Mouse (Mus musculus) spleen, embryonic (tissue): ENCODE data around the gene Gorasp2.

Experiments used
- CTCF ChIA-PET: fragments of 350-600 bp; sonication (Branson Sonifier 250); formaldehyde crosslinking; loops from one replicate; lab custom pipeline; 2022; lab: Charles Lee

Gene Gorasp2

DNA sequence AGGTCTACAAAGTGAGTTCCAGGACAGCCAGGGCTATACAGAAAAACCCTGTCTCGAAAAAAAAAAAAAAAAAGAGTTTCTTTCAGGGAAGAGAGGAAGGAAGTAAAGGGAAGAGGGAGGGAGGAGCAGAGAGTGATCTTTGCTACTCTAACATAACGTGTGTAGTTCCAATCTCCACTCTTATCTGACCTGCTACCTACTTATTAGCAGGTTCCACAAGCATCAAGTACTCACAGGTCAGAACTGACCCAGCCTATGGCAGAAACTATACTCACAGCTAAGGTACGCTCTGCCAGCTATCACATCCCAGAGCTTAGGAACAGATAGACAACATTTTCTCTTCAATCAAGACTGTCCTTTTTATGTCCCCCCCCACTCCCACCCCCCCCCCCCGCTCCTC lies 74.2 kb downstream of the Gorasp2 start:
- CTCF ChIA-PET, result interaction anchor here (0.6 kb wide), 1 partner anchor 872 kb away, joined by 6 read pairs; no protein-coding TSS in a partner anchor

DNA sequence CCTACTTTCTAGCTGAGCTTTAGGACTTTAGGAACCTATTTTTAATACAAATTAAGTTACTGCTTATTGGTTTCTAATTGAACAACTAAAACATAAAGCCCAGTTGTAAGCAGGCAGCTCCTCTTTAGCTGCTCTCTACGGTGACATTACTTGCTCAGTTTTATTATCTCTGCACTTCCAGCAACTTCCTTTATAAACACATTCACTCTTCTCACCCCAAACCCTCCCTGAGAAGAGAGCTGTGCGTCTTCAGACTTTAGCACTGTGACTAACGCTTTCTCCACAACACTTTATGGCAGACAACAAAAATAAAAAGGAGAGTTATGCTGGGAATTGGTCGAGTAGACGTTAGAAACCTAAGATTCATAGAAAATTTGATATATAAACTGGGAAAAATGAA lies 74.6 kb downstream of the Gorasp2 start:
- CTCF ChIA-PET, result interaction anchor here (0.6 kb wide), 1 partner anchor 872 kb away, joined by 6 read pairs; no protein-coding TSS in a partner anchor

DNA sequence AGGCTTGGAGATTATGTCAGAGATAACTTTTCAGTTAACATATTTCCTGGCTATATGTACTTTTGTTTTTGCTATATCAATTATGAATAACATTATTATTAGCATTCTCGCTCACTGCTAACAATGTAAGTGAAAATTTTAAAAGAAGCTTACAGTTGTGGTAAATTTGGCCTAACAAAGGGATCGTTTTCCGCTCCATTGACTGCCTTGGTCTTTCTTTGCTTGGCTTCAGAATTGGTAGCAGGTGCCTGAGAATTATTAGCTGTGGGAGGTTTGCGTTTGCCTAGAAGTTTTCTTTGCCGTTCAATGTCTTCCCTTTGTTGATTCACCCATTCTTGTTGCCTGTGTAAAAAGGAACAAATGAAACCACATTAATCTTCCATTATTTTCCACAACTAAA lies 80.5 kb downstream of the Gorasp2 start:
- CTCF ChIA-PET, result interaction anchor here (0.8 kb wide), 1 partner anchor 332 kb away, joined by 3 read pairs; no protein-coding TSS in a partner anchor

GRCm38 (mm10) chr2:70742588-70742987 lies 81.2 kb downstream of the Gorasp2 start:
- CTCF ChIA-PET, result interaction anchor here (0.8 kb wide), 1 partner anchor 333 kb away, joined by 3 read pairs; no protein-coding TSS in a partner anchor

DNA sequence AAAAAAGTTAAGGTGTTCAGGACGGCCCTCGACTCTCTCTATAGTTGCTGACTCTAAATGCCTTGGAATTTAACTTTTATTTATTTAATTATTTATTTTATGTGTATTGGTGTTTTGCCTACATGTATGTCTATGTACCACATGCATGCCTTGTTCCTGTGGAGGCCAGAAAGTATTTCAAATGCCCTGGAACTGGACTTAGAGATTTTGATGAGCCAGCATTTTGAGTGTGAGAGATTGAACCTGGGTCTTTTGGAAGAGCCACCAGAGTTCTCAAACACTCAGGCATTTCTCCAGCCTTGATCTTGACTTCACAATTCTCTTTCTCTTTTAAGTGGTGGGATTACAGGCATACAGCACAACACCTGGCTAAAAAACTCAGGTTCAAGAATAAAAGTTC lies 90.3 kb downstream of the Gorasp2 start:
- CTCF ChIA-PET, result no interaction called here

DNA sequence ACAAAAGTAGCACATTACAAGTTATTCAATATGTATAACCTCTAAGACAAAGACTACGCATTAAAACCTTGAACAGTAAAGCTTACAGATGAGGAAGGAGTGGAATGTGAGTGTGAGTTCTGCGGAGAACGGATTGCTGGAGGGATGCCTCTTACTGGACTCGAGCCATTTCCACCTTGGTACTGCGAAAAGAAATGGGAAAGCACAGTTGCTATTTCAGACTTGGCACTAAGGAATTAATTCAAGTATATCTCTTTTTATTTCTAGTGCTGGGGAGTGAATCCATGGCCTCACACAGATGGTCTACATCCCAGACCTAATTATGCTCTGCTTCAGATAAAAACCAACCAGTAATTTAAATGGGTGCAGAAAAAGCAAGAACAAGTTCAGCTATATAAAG lies 90.8 kb downstream of the Gorasp2 start:
- CTCF ChIA-PET, result no interaction called here
